Mouse (Mus musculus): ENCODE measurements around the gene Cwc27. TPM values are rescaled to one million over a fixed set of nuclear protein-coding genes. Genes with fewer than 3 reads are reported as not detected.

Cwc27 gene
- polyA plus RNA-seq, 2 experiments: 14.9 to 24.4 TPM

DNA sequence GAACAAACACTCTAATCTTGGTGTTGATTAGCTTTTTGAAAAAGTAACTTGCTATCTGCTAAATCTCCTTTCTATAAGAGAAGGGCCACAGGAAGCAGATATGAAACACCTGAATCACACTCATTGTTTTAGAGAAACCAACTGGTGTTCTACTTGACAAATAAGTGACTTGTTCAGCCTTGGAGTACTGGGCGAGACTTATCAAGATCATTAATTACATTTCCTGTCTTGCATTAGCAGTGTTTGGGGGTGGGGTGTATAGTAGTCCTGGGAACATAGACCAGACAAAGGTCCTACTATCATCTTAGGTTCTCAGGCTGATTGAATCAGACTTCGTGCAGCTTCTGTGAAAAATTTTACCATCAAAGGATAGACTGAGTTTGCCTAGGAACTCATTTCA is 196.5 kb downstream of the Cwc27 start:
- Histone ChIP-seq H3K27ac (replicated peaks; ENCODE audit: low read depth, low read length) (no peak overlapping the region), H3K27me3 (ENCODE audit: control insufficient read depth, insufficient read depth, low read length) (no peaks in the 10 kb centered on the region), H3K4me1 (ENCODE audit: control insufficient read depth, insufficient read depth, low read length) (no peaks in the 10 kb centered on the region), H3K36me3 (ENCODE audit: control insufficient read depth, insufficient read depth, low read length) (no peaks in the 10 kb centered on the region), H3K4me3 (replicated peaks; ENCODE audit: low read length) (no peak overlapping the region), H3K9ac (ENCODE audit: low read depth, low read length, severe bottlenecking) (no peak overlapping the region), H3K4me2 (replicated peaks; ENCODE audit: low read depth, low read length, severe bottlenecking) (no peak overlapping the region), H3K9me3 (ENCODE audit: control insufficient read depth, low read length) (no peaks in the 10 kb centered on the region)
- ATAC-seq (ENCODE audit: low FRiP score, low read depth): no peak
- WGBS: 79% methylated on average over 2 of the region's 2 CpGs
- TF ChIP-seq POLR2A (IDR thresholded peaks at IDR 0.05; ENCODE audit: borderline replicate concordance, extremely low read depth, insufficient read depth, insufficient read length): no peak
- DNase-seq (ENCODE audit: low spot score): no peak

DNA sequence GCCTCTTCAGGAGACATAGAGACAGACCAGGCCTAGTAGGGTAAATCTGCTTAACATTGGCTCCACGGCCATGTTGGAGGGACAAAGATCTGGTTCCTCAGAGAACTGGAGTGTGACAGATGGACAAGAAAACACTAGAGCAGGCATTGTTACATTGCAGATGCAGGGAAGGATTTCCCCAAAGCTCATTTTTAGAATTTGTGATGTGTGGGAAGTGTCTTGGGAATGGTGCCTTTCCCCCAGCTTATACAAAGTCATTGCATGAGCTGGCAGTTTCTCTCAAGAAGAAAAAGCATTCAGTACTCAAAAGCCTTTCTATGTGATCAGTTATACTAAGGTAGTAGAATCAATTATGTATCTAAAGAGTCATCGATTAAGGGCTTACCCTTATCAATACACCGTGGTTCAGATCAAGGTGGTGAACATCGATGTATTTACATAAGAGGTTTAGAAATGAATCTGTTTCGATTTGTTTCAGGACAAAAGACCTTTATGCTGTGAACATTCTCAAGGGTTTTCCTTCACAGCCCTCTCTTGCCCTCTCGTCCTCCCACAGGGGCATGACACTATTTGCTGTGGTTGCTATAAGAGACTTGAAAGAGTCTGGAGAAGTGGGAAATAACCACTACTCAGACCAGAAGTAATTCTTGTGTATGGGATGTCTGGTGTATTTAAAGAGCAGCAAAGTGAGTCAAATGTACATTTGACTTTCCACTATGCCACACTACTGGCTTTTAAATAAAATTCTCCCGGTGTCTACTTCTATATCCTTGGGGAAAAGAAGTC is 197.2 kb downstream of the Cwc27 start:
- ATAC-seq (ENCODE audit: low FRiP score, low read depth): no peak
- Histone ChIP-seq H3K4me1 (ENCODE audit: control insufficient read depth, insufficient read depth, low read length) (no peaks in the 10 kb centered on the region), H3K27ac (replicated peaks; ENCODE audit: low read depth, low read length) (no peak overlapping the region), H3K36me3 (ENCODE audit: control insufficient read depth, insufficient read depth, low read length) (no peaks in the 10 kb centered on the region), H3K4me3 (replicated peaks; ENCODE audit: low read length) (no peak overlapping the region), H3K9ac (ENCODE audit: low read depth, low read length, severe bottlenecking) (no peak overlapping the region), H3K27me3 (ENCODE audit: control insufficient read depth, insufficient read depth, low read length) (no peaks in the 10 kb centered on the region), H3K4me2 (replicated peaks; ENCODE audit: low read depth, low read length, severe bottlenecking) (no peak overlapping the region), H3K9me3 (ENCODE audit: control insufficient read depth, low read length) (no peaks in the 10 kb centered on the region)
- no peak for DNase-seq (ENCODE audit: low spot score)
- 90% methylated on average over 7 of the region's 7 CpGs for WGBS
- no peak for TF ChIP-seq POLR2A (IDR thresholded peaks at IDR 0.05; ENCODE audit: borderline replicate concordance, extremely low read depth, insufficient read depth, insufficient read length)

DNA sequence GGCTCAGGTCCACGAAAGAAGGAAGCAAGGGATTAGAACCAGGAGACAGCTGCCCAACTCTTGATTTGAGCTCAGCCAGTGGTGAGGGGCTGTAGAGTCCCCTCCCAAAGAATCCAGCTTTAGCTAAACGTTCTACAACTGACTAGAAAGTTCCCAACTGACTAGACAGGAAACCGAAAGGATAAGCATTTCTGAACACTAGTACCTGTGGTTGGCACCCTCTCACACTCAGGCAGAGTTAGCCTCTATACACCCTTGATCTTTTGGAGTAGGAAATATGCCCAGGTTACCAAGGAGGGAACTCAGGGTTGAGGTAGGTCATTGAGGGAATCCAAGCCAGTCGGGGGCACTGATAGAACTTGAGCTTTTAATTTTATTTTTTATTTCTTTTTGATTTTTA is 199.7 kb downstream of the Cwc27 start:
- WGBS: 87% methylated on average over 4 of the region's 4 CpGs
- Histone ChIP-seq H3K9me3 (ENCODE audit: control insufficient read depth, low read length) (no peaks in the 10 kb centered on the region), H3K9ac (ENCODE audit: low read depth, low read length, severe bottlenecking) (no peak overlapping the region), H3K36me3 (ENCODE audit: control insufficient read depth, insufficient read depth, low read length) (no peaks in the 10 kb centered on the region), H3K4me1 (ENCODE audit: control insufficient read depth, insufficient read depth, low read length) (no peaks in the 10 kb centered on the region), H3K4me2 (replicated peaks; ENCODE audit: low read depth, low read length, severe bottlenecking) (no peak overlapping the region), H3K27me3 (ENCODE audit: control insufficient read depth, insufficient read depth, low read length) (no peaks in the 10 kb centered on the region), H3K27ac (replicated peaks; ENCODE audit: low read depth, low read length) (no peak overlapping the region), H3K4me3 (replicated peaks; ENCODE audit: low read length) (no peak overlapping the region)
- ATAC-seq (ENCODE audit: low FRiP score, low read depth) (no peak), DNase-seq (ENCODE audit: low spot score) (no peak)
- TF ChIP-seq POLR2A (IDR thresholded peaks at IDR 0.05; ENCODE audit: borderline replicate concordance, extremely low read depth, insufficient read depth, insufficient read length): no peak

DNA sequence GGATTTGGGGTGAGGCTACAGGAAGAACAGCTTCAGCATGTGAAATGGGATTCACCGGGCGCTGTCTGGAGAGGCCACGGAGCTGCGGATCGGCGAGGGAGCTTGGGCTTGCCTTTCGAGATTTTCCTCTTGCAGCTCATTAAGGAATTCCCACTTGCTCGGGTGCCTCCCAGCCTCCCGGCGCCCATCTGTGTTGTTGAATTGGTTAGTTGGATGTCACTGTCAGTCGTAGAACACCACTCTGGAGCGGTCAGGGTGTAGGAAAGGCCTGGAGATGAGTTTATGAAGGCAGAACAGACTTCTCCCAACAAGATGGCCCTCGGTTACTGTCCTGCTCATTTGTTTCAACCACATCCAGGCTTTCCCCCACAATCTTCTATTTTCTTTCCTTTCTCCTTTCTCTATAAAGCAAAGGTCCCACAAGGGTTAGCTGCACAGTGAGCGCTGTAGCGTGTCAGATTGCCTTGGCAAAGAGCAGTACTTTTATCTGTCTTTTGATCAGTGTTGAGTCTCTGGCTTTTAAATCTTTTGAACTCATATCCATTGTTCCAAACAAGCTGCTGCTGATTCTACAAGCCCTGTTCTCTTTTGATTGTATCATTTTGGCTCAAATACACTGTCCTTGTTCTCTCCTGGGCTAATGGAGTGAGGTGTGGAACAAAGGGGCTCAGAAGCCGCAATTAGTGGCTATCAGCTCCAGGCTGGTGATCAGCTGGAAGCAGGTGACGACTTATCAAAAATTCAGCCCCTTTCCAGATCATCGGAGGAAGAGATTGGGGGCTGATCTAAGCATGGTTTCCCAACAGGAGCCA is 200.7 kb downstream of the Cwc27 start:
- Histone ChIP-seq H3K9me3 (ENCODE audit: control insufficient read depth, low read length) (no peaks in the 10 kb centered on the region), H3K27ac (replicated peaks; ENCODE audit: low read depth, low read length) (no peak overlapping the region), H3K4me1 (ENCODE audit: control insufficient read depth, insufficient read depth, low read length) (no peaks in the 10 kb centered on the region), H3K9ac (ENCODE audit: low read depth, low read length, severe bottlenecking) (no peak overlapping the region), H3K36me3 (ENCODE audit: control insufficient read depth, insufficient read depth, low read length) (no peaks in the 10 kb centered on the region), H3K27me3 (ENCODE audit: control insufficient read depth, insufficient read depth, low read length) (no peaks in the 10 kb centered on the region), H3K4me2 (replicated peaks; ENCODE audit: low read depth, low read length, severe bottlenecking) (no peak overlapping the region), H3K4me3 (replicated peaks; ENCODE audit: low read length) (no peak overlapping the region)
- 90% methylated on average over 18 of the region's 18 CpGs for WGBS
- no peak for DNase-seq (ENCODE audit: low spot score)
- ATAC-seq (ENCODE audit: low FRiP score, low read depth): no peak
- no peak for TF ChIP-seq POLR2A (IDR thresholded peaks at IDR 0.05; ENCODE audit: borderline replicate concordance, extremely low read depth, insufficient read depth, insufficient read length)

DNA sequence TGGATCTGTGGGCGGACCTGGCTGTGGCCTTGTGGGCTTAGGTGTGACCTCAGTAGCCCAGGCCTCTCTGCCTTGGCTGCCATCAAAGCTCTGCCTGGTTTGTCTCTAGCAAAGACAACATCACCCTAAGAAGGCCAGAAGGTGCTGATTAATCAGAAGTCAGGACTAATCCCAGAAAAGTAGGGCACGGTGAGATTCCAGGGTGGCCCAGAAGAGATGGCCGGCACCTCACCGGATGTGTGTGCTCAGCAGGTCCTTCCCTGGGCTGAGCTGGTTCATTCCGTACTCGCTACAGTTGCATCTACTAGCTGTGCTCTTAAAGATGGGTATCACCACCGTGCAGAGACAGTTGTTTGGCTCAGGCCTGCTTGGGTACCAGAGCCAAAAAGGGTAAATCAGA is 201.8 kb downstream of the Cwc27 start:
- DNase-seq (ENCODE audit: low spot score) (no peak), ATAC-seq (ENCODE audit: low FRiP score, low read depth) (no peak)
- Histone ChIP-seq H3K4me2 (replicated peaks; ENCODE audit: low read depth, low read length, severe bottlenecking) (no peak overlapping the region), H3K36me3 (ENCODE audit: control insufficient read depth, insufficient read depth, low read length) (no peaks in the 10 kb centered on the region), H3K4me3 (replicated peaks; ENCODE audit: low read length) (no peak overlapping the region), H3K27me3 (ENCODE audit: control insufficient read depth, insufficient read depth, low read length) (no peaks in the 10 kb centered on the region), H3K9me3 (ENCODE audit: control insufficient read depth, low read length) (no peaks in the 10 kb centered on the region), H3K27ac (replicated peaks; ENCODE audit: low read depth, low read length) (no peak overlapping the region), H3K9ac (ENCODE audit: low read depth, low read length, severe bottlenecking) (no peak overlapping the region), H3K4me1 (ENCODE audit: control insufficient read depth, insufficient read depth, low read length) (peaks cover 4% of the 10 kb centered on the region)
- 91% methylated on average over 7 of the region's 7 CpGs for WGBS
- no peak for TF ChIP-seq POLR2A (IDR thresholded peaks at IDR 0.05; ENCODE audit: borderline replicate concordance, extremely low read depth, insufficient read depth, insufficient read length)
